Mouse (Mus musculus) spleen, adult 2 months (tissue): ENCODE results near the gene Eif4g3. TPM values are rescaled to one million over a fixed set of nuclear protein-coding genes. Genes with fewer than 3 reads are reported as not detected.
A peak's percentile ranks its signal among the peaks of the same experiment; 100 is the strongest.

Experiments used
- DNase-seq, 2 experiments: peaks; one replicate each; pipeline versions ENCODE4 v3.0.0 to v3.0.0-alpha.2; 2012 to 2021; ENCODE audit warnings: low spot score in 2 of 2, low read depth in 1 of 2
- H3K27ac ChIP-seq: fragments of 200-500 bp; 2 replicates; pipeline ENCODE4 v1.5.1; 2012; ENCODE audit warnings: low read length, inconsistent platforms; ENCODE audit not compliant: insufficient read depth
- H3K27me3 ChIP-seq: fragments of 200-500 bp; 2 replicates; pipeline ENCODE4 v1.6.1; 2012; ENCODE audit warnings: mild to moderate bottlenecking, moderate library complexity, low read length, inconsistent platforms; ENCODE audit not compliant: control insufficient read depth, insufficient read depth
- H3K36me3 ChIP-seq: fragments of 200-500 bp; 2 replicates; pipeline ENCODE4 v1.6.1; 2012; ENCODE audit warnings: mild to moderate bottlenecking, low read length, inconsistent platforms; ENCODE audit not compliant: control insufficient read depth, insufficient read depth
- H3K4me1 ChIP-seq: fragments of 200-500 bp; 2 replicates; pipeline ENCODE4 v1.6.1; 2011; ENCODE audit warnings: inconsistent platforms; ENCODE audit not compliant: control insufficient read depth, insufficient read depth, insufficient read length
- H3K4me3 ChIP-seq: fragments of 200-500 bp; 2 replicates; pipeline ENCODE4 v1.5.1; 2011; ENCODE audit warnings: mild to moderate bottlenecking, inconsistent platforms; ENCODE audit not compliant: insufficient read depth, insufficient read length; ENCODE audit errors: extremely low read depth
- CTCF ChIP-seq: fragments of 200-500 bp; IDR thresholded peaks from 2 replicates; pipeline ENCODE4 v1.5.1; 2011; ENCODE audit warnings: mild to moderate bottlenecking, inconsistent platforms; ENCODE audit not compliant: insufficient read depth, insufficient read length, insufficient replicate concordance; ENCODE audit errors: extremely low read depth
- POLR2A ChIP-seq: fragments of 200-500 bp; IDR thresholded peaks from 2 replicates; pipeline ENCODE4 v1.6.1; 2011; ENCODE audit warnings: low read depth, low read length, inconsistent platforms
- WGBS: fragments of 180-500 bp; shearing (Covaris S2); methylation state at CpG from one replicate; pipeline ENCODE4 v1.1.7; 2018; 5-methylcytosine and 5-hydroxymethylcytosine counted together
- polyA plus RNA-seq: library from polyadenylated mRNA; depleted of rRNA; stranded (reverse); fragments of >200 nt; gene quantifications from 2 replicates; pipeline ENCODE4 v1.2.3, GENCODE M21; 2012

Gene Eif4g3
- polyA plus RNA-seq, 1 experiment: 48.9 TPM

GRCm38 (mm10) chr4:138184573-138184981 is 191.8 kb downstream of the Eif4g3 start:
- H3K27me3 ChIP-seq: no peaks in the 10 kb centered on the region
- no peak for DNase-seq
- no peak overlapping the region for H3K4me3 ChIP-seq
- no peaks in the 10 kb centered on the region for H3K4me1 ChIP-seq
- H3K36me3 ChIP-seq: peaks cover 54% of the 10 kb centered on the region
- 61% methylated on average over 5 of the region's 5 CpGs for WGBS
- H3K27ac ChIP-seq: no peak overlapping the region
- TF ChIP-seq CTCF: no peak
- TF ChIP-seq POLR2A: no peak

- Histone ChIP-seq H3K4me3 (no peak overlapping the region), H3K27me3 (no peaks in the 10 kb centered on the region), H3K4me1 (no peaks in the 10 kb centered on the region), H3K27ac (no peak overlapping the region), H3K36me3 (peaks cover 50% of the 10 kb centered on the region)
- WGBS: 94% methylated on average over 7 of the region's 7 CpGs
- no peak for DNase-seq
- TF ChIP-seq CTCF (no peak), POLR2A (no peak)
Observed at GRCm38 (mm10) chr4:138185961-138186360, 193.1 kb downstream of the Eif4g3 start.

GRCm38 (mm10) chr4:138187995-138188394 is 195.2 kb downstream of the Eif4g3 start:
- Histone ChIP-seq H3K36me3 (peaks cover 48% of the 10 kb centered on the region), H3K4me1 (no peaks in the 10 kb centered on the region), H3K27me3 (no peaks in the 10 kb centered on the region), H3K4me3 (no peak overlapping the region), H3K27ac (no peak overlapping the region)
- DNase-seq: no peak
- no peak for TF ChIP-seq POLR2A
- no peak for TF ChIP-seq CTCF
- WGBS: 80% methylated on average over 7 of the region's 7 CpGs

GRCm38 (mm10) chr4:138192561-138192960 is 199.7 kb downstream of the Eif4g3 start:
- H3K27me3 ChIP-seq: no peaks in the 10 kb centered on the region
- no peak overlapping the region for H3K27ac ChIP-seq
- peaks cover 44% of the 10 kb centered on the region for H3K36me3 ChIP-seq
- no peak for TF ChIP-seq POLR2A
- no peak for TF ChIP-seq CTCF
- H3K4me3 ChIP-seq: no peak overlapping the region
- DNase-seq: no peak
- 86% methylated on average over 5 of the region's 5 CpGs for WGBS
- no peaks in the 10 kb centered on the region for H3K4me1 ChIP-seq

GRCm38 (mm10) chr4:138200769-138201168 is 207.9 kb downstream of the Eif4g3 start:
- no peak for DNase-seq
- no peak for TF ChIP-seq CTCF
- TF ChIP-seq POLR2A: no peak
- no peak overlapping the region for H3K27ac ChIP-seq
- H3K4me3 ChIP-seq: no peak overlapping the region
- no peaks in the 10 kb centered on the region for H3K4me1 ChIP-seq
- no peaks in the 10 kb centered on the region for H3K27me3 ChIP-seq
- WGBS: 89% methylated on average over 3 of the region's 3 CpGs
- peaks cover 42% of the 10 kb centered on the region for H3K36me3 ChIP-seq

- H3K36me3 ChIP-seq: peaks cover 44% of the 10 kb centered on the region
- TF ChIP-seq POLR2A: no peak
Observed at GRCm38 (mm10) chr4:138201696-138202095, 208.9 kb downstream of the Eif4g3 start.

DNA sequence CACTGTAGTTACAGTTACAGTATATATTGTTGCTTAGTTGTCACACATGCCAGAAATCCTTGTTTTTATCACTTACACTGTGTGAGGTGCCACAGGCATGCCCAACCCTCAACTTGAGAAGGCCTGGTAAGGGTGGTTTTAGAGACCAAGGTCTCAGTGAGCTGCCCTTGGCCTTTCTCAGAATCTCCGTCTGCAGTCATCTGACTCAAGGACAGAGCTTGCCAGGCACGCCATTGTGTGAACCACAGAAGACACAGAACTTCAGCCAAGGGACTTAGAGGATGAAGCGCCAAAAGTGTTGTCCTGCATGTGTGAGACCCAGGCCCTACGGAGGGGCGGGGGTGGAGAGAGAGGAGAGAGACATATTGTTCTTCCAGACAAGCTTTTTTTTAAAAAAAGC is 217.3 kb downstream of the Eif4g3 start:
- peaks cover 19% of the 10 kb centered on the region for H3K36me3 ChIP-seq
- no peaks in the 10 kb centered on the region for H3K4me1 ChIP-seq
- H3K4me3 ChIP-seq: no peak overlapping the region
- DNase-seq: no peak
- no peaks in the 10 kb centered on the region for H3K27me3 ChIP-seq
- TF ChIP-seq POLR2A (no peak), CTCF (no peak)
- H3K27ac ChIP-seq: 0 out of 2 replicates have a peak overlapping the region, but pooled peaks have one; percentile 35
- 90% methylated on average over 5 of the region's 5 CpGs for WGBS

More at GRCm38 (mm10) chr4:138201696-138202095, 208.9 kb downstream of the Eif4g3 start:
- DNase-seq: no peak
- no peak overlapping the region for H3K4me3 ChIP-seq
- 90% methylated on average over 9 of the region's 9 CpGs for WGBS
- H3K4me1 ChIP-seq: no peaks in the 10 kb centered on the region
- no peak overlapping the region for H3K27ac ChIP-seq
- H3K27me3 ChIP-seq: no peaks in the 10 kb centered on the region
